Mouse (Mus musculus) stomach, postnatal 0 days (tissue): ENCODE results near the gene Anxa5.

ENCODE experiments used
- CTCF ChIP-seq: IDR thresholded peaks from 2 replicates; pipeline ENCODE4 v1.5.1; 2016; ENCODE audit warnings: antibody characterized with exemption, low read depth, mild to moderate bottlenecking, moderate library complexity
- EP300 ChIP-seq: optimal IDR thresholded peaks from 2 replicates; pipeline ENCODE3; 2016; ENCODE audit warnings: antibody characterized with exemption

DNA sequence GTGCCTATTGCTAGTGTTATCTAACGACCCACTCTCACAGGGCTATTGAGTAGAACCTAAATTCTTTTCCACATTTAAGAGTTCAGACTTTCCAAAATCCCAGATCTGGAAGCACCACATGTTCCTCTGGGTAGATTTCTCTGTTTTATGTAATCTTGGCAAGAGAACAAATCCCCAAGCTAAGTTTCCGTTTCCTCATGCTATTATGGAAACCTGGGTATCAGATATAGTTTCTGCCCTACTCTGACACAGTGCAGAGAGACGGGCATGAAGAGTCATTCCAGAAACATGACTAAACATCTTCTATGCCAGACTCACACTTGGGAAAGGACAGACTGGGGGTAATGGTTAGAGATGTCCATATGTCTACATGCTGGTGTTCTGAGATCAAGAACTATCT, 48.8 kb upstream of the Anxa5 start:
- TF ChIP-seq CTCF (no peak), EP300 (no peak)
